Mouse (Mus musculus) CH12F3 (cell line): Measurements from ENCODE around the gene Gm9758.
"Not testable (repeated sequence)": the region's sequence is repeated elsewhere in the genome, so short reads cannot be mapped to it uniquely, and the experiment has no call there.

ENCODE experiments used
- in situ Hi-C: fragments of 300-500 bp; cut with MboI; formaldehyde crosslinking; loops from 2 replicates; pipeline ENCODE4 v1.14.3; 2020; ENCODE audit warnings: low sequenced_read_pairs

Gene Gm9758

GRCm38 (mm10) chr5:14914799-14915198 is at the start of gene Gm9758:
TSS of gene Gm9758 (minus strand) at chr5:14914899.
- in situ Hi-C loops = not testable (repeated sequence)

DNA sequence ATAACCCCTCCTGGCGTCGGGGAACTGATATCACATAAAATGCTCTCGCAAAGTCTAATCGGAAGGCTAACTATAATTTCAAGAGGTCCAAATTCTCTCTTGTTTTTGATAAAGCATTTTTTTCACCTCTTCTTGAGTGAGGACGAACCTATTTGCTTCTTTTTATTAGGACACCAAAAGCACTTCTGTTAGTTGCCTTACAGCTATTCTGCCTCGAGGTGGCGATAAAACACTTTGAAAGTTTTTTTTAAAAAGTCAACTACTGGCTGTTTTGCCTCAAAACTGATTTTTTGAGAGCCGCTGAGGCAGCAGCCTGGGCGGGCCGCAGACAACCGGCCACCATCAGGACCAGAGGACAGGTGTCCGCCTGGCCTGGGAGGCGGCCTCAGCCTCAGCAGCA is 49.1 kb upstream of the Gm9758 start:
- in situ Hi-C loops = not testable (repeated sequence)

DNA sequence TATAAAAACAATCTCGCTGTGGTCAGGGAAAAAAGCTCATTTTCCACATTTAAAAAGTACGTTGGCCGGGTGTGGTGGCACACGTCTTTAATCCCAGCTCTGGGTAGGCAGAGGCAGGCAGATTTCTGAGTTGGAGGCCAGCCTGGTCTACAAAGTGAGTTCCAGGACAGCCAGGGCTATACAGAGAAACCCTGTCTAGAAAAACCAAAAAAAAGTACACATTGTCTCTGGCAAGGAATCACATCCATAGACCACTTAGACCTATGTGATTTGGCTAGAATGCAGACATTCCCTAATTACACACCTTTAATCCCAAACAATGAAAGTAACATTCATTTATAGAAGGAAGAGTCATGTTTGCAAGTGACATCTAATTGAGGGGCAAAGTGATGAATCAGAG is 46.8 kb upstream of the Gm9758 start:
- in situ Hi-C loops = not testable (repeated sequence)

- in situ Hi-C loops = not testable (repeated sequence)
These were observed 41.4 kb upstream of the Gm9758 start for GRCm38 (mm10) chr5:14955928-14956706.

DNA sequence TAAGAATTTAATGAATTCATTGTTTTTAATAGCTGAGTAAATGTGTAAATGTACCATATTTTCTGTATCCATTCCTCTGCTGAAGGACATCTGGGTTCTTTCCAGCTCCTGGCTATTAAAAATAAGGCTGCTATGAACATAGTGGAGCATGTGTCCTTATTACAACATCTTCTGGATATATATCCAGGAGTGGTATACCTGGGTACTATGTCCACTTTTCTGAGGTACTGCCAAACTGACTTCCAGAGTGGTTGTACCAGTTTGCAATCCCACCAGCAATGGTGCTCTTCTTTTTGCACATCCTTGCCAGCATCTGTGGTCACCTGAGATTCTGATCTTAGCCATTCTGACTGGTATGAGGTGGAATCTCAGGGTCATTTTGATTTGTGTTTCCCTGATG is 38.9 kb upstream of the Gm9758 start:
- in situ Hi-C loops = not testable (repeated sequence)

- in situ Hi-C loops = not testable (repeated sequence)
These were observed 38.0 kb upstream of the Gm9758 start for GRCm38 (mm10) chr5:14952749-14953148.

DNA sequence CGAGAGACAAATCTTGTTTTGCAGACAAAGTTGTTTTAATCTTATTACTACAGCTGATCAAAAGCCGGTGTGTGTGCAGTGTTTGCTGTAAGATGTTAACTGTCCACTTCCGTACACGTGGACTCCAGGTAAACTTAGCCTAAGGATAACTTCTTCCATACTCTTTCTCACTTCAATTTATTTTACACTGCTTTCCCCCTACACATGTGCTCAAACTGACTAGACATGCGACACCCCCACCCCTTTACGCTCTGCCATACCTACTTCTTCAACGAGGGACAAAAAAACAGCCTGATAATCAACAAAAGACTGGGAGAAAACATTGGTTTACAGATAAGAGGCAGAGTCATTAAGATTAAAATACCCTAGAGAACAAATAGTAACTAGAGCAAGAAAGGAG is 37.1 kb upstream of the Gm9758 start:
- in situ Hi-C loops = not testable (repeated sequence)

- in situ Hi-C loops = not testable (repeated sequence)
These were observed 32.9 kb upstream of the Gm9758 start for GRCm38 (mm10) chr5:14947482-14948198.

DNA sequence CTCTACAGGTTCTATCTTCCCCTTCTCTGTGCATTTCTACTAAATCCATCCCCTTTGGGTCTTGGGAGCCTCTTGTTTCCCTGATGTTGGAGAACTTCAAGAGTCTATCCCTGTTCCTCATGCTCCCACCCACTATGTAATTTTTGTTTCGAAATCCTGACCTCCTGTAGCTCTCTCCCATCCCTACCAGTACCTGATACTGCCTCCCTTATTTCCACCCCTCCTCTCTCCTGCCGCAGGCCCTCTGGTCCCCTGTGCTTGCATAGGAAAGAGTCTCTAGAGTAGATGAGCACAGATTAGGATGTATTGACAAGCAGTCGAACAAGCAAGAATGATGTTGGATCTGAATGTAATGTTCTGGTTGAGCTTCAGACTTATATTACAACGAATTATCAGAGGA is 30.8 kb upstream of the Gm9758 start:
- in situ Hi-C loops = not testable (repeated sequence)

DNA sequence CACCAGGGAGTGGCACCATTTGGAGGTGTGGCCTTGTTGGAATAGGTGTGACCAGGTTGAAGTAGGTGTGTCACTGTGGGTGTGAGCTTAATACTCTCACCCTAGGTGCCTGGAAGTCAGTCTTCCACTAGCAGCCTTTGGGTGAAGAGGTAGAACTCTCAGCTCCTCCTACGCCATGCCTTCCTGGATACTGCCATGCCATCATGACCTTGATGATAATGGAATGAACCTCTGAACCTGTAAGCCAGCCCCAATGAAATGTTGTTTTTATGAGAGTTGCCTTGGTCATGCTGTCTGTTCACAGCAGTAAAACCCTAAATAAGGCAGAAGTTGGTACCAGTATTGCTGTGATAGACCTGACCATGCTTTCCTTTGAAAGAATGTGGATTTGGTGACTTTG is 26.3 kb upstream of the Gm9758 start:
- in situ Hi-C loops = not testable (repeated sequence)

- in situ Hi-C loops = not testable (repeated sequence)
These were observed 23.6 kb upstream of the Gm9758 start, which contains the start of gene Speer4e for GRCm38 (mm10) chr5:14938329-14938728. TSS of gene Speer4e (minus strand) at chr5:14938429.

- in situ Hi-C loops = not testable (repeated sequence)
These were observed 19.0 kb upstream of the Gm9758 start for GRCm38 (mm10) chr5:14933721-14934120.

- in situ Hi-C loops = not testable (repeated sequence)
These were observed 12.3 kb upstream of the Gm9758 start for GRCm38 (mm10) chr5:14927047-14927446.

DNA sequence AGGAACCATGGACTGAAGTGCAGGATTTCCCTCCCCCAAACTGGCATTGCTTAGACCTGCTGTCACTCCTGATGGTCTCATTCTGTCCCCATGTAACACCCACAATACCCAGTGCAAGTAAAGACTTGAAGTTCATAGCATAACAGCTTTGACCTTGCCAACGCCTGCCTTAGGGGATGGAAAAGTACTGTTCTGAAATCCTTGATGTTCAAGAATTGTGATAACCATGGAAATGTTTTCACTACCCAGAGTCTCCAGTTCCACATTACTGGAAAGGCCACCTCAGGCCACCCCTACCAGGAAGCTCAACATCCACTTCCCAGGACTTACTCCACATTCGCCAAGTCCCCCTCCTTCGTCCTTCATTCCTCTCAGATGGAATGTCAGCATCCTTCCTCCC is 338 bp downstream of the Gm9758 start:
- in situ Hi-C loops = not testable (repeated sequence)

GRCm38 (mm10) chr5:14903539-14903938 is 11.2 kb downstream of the Gm9758 start:
- in situ Hi-C loops = not testable (repeated sequence)

DNA sequence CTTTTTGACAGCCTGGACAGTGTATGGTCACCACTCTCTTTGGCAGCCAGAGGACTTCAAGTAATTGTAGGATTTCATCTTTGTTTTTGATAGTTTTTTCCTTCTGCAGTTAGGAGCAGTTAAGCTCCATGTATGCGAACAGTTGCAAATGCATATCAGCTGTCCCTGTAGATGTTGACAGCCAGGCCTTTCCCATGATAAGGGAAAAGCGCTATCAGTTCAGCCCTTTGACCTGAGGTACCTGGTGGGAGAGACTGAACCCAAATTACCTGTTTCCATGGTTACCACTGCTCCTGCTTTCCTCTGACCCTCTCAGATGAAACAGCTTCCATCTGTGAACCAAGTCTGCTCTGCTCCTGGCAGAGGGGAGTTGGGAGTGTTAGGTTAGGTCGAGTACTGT is 22.5 kb downstream of the Gm9758 start:
- in situ Hi-C loops = no loop called here

DNA sequence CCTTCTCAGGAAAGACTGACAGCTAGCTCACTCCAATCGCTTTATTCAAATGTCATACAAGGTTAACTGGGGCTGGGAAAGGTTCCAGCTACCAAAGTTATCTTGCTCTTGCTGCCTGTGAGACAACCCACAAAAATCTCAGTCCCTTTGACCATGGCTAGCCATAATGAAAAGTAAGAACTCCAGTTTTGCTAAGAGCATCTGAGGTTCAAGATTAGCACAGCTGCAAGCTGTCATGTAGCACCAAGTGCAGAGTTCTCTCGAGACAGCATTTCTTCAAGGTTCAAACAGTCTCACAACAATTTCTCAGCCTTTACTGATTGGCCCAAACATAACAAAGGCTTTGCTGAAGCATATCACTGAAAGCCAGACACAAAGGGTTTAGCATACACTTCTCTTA is 29.4 kb downstream of the Gm9758 start:
- in situ Hi-C loops = not testable (repeated sequence)
